Mouse (Mus musculus): ENCODE measurements around the gene Negr1. TPM values are rescaled to one million over a fixed set of nuclear protein-coding genes. Genes with fewer than 3 reads are reported as not detected.
A peak's percentile ranks its signal among the peaks of the same experiment; 100 is the strongest.

Negr1 gene
- polyA plus RNA-seq, 1 experiment from 2014 or later = 5.3 TPM

- no peaks in the 10 kb centered on the region for H3K36me3 ChIP-seq (ENCODE audit: control insufficient read depth, insufficient read depth, low read length)
- no peak for ATAC-seq (ENCODE audit: insufficient read depth, low FRiP score)
- H3K4me2 ChIP-seq (ENCODE audit: low read depth, low read length) = no peak overlapping the region
- no peaks in the 10 kb centered on the region for H3K4me1 ChIP-seq (ENCODE audit: control insufficient read depth, insufficient read depth, low read length)
- H3K4me3 ChIP-seq (replicated peaks; ENCODE audit: low read length) = no peak overlapping the region
- H3K9me3 ChIP-seq (replicated peaks; ENCODE audit: control insufficient read depth, low read length) = no peaks in the 10 kb centered on the region
- 83% methylated on average over 1 of the region's 1 CpGs for WGBS
- H3K9ac ChIP-seq (ENCODE audit: low read length) = no peak overlapping the region
- no peaks in the 10 kb centered on the region for H3K27me3 ChIP-seq (ENCODE audit: control insufficient read depth, insufficient read depth, low read length)
- H3K27ac ChIP-seq (ENCODE audit: low read length) = no peak overlapping the region
These were observed 729.7 kb downstream of the Negr1 start for GRCm38 (mm10) chr3:157291286-157291685.

GRCm38 (mm10) chr3:157297216-157297615 lies 735.6 kb downstream of the Negr1 start:
- H3K9me3 ChIP-seq (replicated peaks; ENCODE audit: control insufficient read depth, low read length) = 0 out of 2 replicates have a peak, but pooled peaks cover 3% of the 10 kb centered on the region
- WGBS = 67% methylated on average over 4 of the region's 4 CpGs
- H3K27me3 ChIP-seq (ENCODE audit: control insufficient read depth, insufficient read depth, low read length) = no peaks in the 10 kb centered on the region
- H3K36me3 ChIP-seq (ENCODE audit: control insufficient read depth, insufficient read depth, low read length) = no peaks in the 10 kb centered on the region
- no peaks in the 10 kb centered on the region for H3K4me1 ChIP-seq (ENCODE audit: control insufficient read depth, insufficient read depth, low read length)
- no peak overlapping the region for H3K9ac ChIP-seq (ENCODE audit: low read length)
- no peak overlapping the region for H3K4me3 ChIP-seq (replicated peaks; ENCODE audit: low read length)
- no peak for ATAC-seq (ENCODE audit: insufficient read depth, low FRiP score)
- H3K27ac ChIP-seq (ENCODE audit: low read length) = no peak overlapping the region
- H3K4me2 ChIP-seq (ENCODE audit: low read depth, low read length) = no peak overlapping the region

GRCm38 (mm10) chr3:157303430-157304116 lies 742.0 kb downstream of the Negr1 start:
- H3K36me3 ChIP-seq (ENCODE audit: control insufficient read depth, insufficient read depth, low read length) = no peaks in the 10 kb centered on the region
- H3K27me3 ChIP-seq (ENCODE audit: control insufficient read depth, insufficient read depth, low read length) = no peaks in the 10 kb centered on the region
- 0 out of 2 replicates have a peak, but pooled peaks cover 3% of the 10 kb centered on the region for H3K9me3 ChIP-seq (replicated peaks; ENCODE audit: control insufficient read depth, low read length)
- H3K4me3 ChIP-seq (replicated peaks; ENCODE audit: low read length) = no peak overlapping the region
- H3K4me2 ChIP-seq (ENCODE audit: low read depth, low read length) = no peak overlapping the region
- H3K27ac ChIP-seq (ENCODE audit: low read length) = no peak overlapping the region
- no peak overlapping the region for H3K9ac ChIP-seq (ENCODE audit: low read length)
- no peak for ATAC-seq (ENCODE audit: insufficient read depth, low FRiP score)
- 70% methylated on average over 4 of the region's 4 CpGs for WGBS
- H3K4me1 ChIP-seq (ENCODE audit: control insufficient read depth, insufficient read depth, low read length) = no peaks in the 10 kb centered on the region

- H3K27me3 ChIP-seq (ENCODE audit: control insufficient read depth, insufficient read depth, low read length) = no peaks in the 10 kb centered on the region
- 56% methylated on average over 1 of the region's 1 CpGs for WGBS
- ATAC-seq (ENCODE audit: insufficient read depth, low FRiP score) = no peak
These were observed 759.5 kb downstream of the Negr1 start for GRCm38 (mm10) chr3:157321081-157321573.

GRCm38 (mm10) chr3:157321834-157322233 lies 760.2 kb downstream of the Negr1 start:
- Histone ChIP-seq H3K4me2 (ENCODE audit: low read depth, low read length) (no peak overlapping the region), H3K9ac (ENCODE audit: low read length) (no peak overlapping the region), H3K9me3 (replicated peaks; ENCODE audit: control insufficient read depth, low read length) (no peaks in the 10 kb centered on the region), H3K4me1 (ENCODE audit: control insufficient read depth, insufficient read depth, low read length) (no peaks in the 10 kb centered on the region), H3K36me3 (ENCODE audit: control insufficient read depth, insufficient read depth, low read length) (no peaks in the 10 kb centered on the region), H3K27me3 (ENCODE audit: control insufficient read depth, insufficient read depth, low read length) (no peaks in the 10 kb centered on the region), H3K4me3 (replicated peaks; ENCODE audit: low read length) (no peak overlapping the region), H3K27ac (ENCODE audit: low read length) (no peak overlapping the region)
- WGBS = 39% methylated on average over 1 of the region's 1 CpGs
- ATAC-seq (ENCODE audit: insufficient read depth, low FRiP score) = no peak

More at GRCm38 (mm10) chr3:157321081-157321573, 759.5 kb downstream of the Negr1 start:
- H3K4me1 ChIP-seq (ENCODE audit: control insufficient read depth, insufficient read depth, low read length) = no peaks in the 10 kb centered on the region
- no peak overlapping the region for H3K4me3 ChIP-seq (replicated peaks; ENCODE audit: low read length)
- H3K27ac ChIP-seq (ENCODE audit: low read length) = no peak overlapping the region
- H3K36me3 ChIP-seq (ENCODE audit: control insufficient read depth, insufficient read depth, low read length) = no peaks in the 10 kb centered on the region
- H3K9me3 ChIP-seq (replicated peaks; ENCODE audit: control insufficient read depth, low read length) = no peaks in the 10 kb centered on the region
- no peak overlapping the region for H3K4me2 ChIP-seq (ENCODE audit: low read depth, low read length)
- no peak overlapping the region for H3K9ac ChIP-seq (ENCODE audit: low read length)

GRCm38 (mm10) chr3:157334169-157334568 lies 772.6 kb downstream of the Negr1 start:
- Histone ChIP-seq H3K27me3 (ENCODE audit: control insufficient read depth, insufficient read depth, low read length) (no peaks in the 10 kb centered on the region), H3K9me3 (replicated peaks; ENCODE audit: control insufficient read depth, low read length) (no peaks in the 10 kb centered on the region), H3K4me3 (replicated peaks; ENCODE audit: low read length) (no peak overlapping the region), H3K4me1 (ENCODE audit: control insufficient read depth, insufficient read depth, low read length) (no peaks in the 10 kb centered on the region), H3K9ac (ENCODE audit: low read length) (no peak overlapping the region), H3K36me3 (ENCODE audit: control insufficient read depth, insufficient read depth, low read length) (no peaks in the 10 kb centered on the region), H3K4me2 (ENCODE audit: low read depth, low read length) (no peak overlapping the region), H3K27ac (ENCODE audit: low read length) (no peak overlapping the region)
- no peak for ATAC-seq (ENCODE audit: insufficient read depth, low FRiP score)
- WGBS = 80% methylated on average over 1 of the region's 1 CpGs

- no peak overlapping the region for H3K27ac ChIP-seq (ENCODE audit: low read length)
- no peaks in the 10 kb centered on the region for H3K36me3 ChIP-seq (ENCODE audit: control insufficient read depth, insufficient read depth, low read length)
- H3K4me2 ChIP-seq (ENCODE audit: low read depth, low read length) = no peak overlapping the region
- ATAC-seq (ENCODE audit: insufficient read depth, low FRiP score) = no peak
- no peaks in the 10 kb centered on the region for H3K9me3 ChIP-seq (replicated peaks; ENCODE audit: control insufficient read depth, low read length)
- 73% methylated on average over 2 of the region's 2 CpGs for WGBS
- H3K9ac ChIP-seq (ENCODE audit: low read length) = no peak overlapping the region
- no peak overlapping the region for H3K4me3 ChIP-seq (replicated peaks; ENCODE audit: low read length)
- no peaks in the 10 kb centered on the region for H3K4me1 ChIP-seq (ENCODE audit: control insufficient read depth, insufficient read depth, low read length)
- H3K27me3 ChIP-seq (ENCODE audit: control insufficient read depth, insufficient read depth, low read length) = no peaks in the 10 kb centered on the region
These were observed 787.9 kb downstream of the Negr1 start for GRCm38 (mm10) chr3:157349480-157349879.

- H3K4me1 ChIP-seq (ENCODE audit: control insufficient read depth, insufficient read depth, low read length) = peaks cover 3% of the 10 kb centered on the region; the same call in 1 of the 2 replicates
- no peak overlapping the region for H3K4me2 ChIP-seq (ENCODE audit: low read depth, low read length)
- WGBS = 40% methylated on average over 3 of the region's 3 CpGs
- H3K36me3 ChIP-seq (ENCODE audit: control insufficient read depth, insufficient read depth, low read length) = no peaks in the 10 kb centered on the region
- no peaks in the 10 kb centered on the region for H3K9me3 ChIP-seq (replicated peaks; ENCODE audit: control insufficient read depth, low read length)
- H3K27ac ChIP-seq (ENCODE audit: low read length) = peak overlapping the region; percentile 49; the same call in 1 of the 2 replicates
- H3K4me3 ChIP-seq (replicated peaks; ENCODE audit: low read length) = no peak overlapping the region
- no peak overlapping the region for H3K9ac ChIP-seq (ENCODE audit: low read length)
- ATAC-seq (ENCODE audit: insufficient read depth, low FRiP score) = peak; percentile 79
- H3K27me3 ChIP-seq (ENCODE audit: control insufficient read depth, insufficient read depth, low read length) = no peaks in the 10 kb centered on the region
These were observed 797.3 kb downstream of the Negr1 start for GRCm38 (mm10) chr3:157358905-157359304.

GRCm38 (mm10) chr3:157359840-157360239 lies 798.2 kb downstream of the Negr1 start:
- Histone ChIP-seq H3K27ac (ENCODE audit: low read length) (no peak overlapping the region), H3K4me2 (ENCODE audit: low read depth, low read length) (no peak overlapping the region), H3K9me3 (replicated peaks; ENCODE audit: control insufficient read depth, low read length) (no peaks in the 10 kb centered on the region), H3K36me3 (ENCODE audit: control insufficient read depth, insufficient read depth, low read length) (no peaks in the 10 kb centered on the region), H3K4me3 (replicated peaks; ENCODE audit: low read length) (no peak overlapping the region), H3K9ac (ENCODE audit: low read length) (no peak overlapping the region), H3K27me3 (ENCODE audit: control insufficient read depth, insufficient read depth, low read length) (no peaks in the 10 kb centered on the region), H3K4me1 (ENCODE audit: control insufficient read depth, insufficient read depth, low read length) (peaks cover 3% of the 10 kb centered on the region; the same call in 1 of the 2 replicates)
- 81% methylated on average over 6 of the region's 6 CpGs for whole genome bisulfite sequencing
- ATAC-seq (ENCODE audit: insufficient read depth, low FRiP score) = no peak
